23 mouse cellular contexts compared by ENCODE assay signal in genomic region chr4:75812266-75812665, GRCm38 (mm10).
DNase-seq lines count a peak whose midpoint lies in the region; ATAC-seq and TF ChIP-seq lines count a peak whose summit lies in the region.
"Had no signal": no experiment of that assay in that cellular context is flagged by ENCODE, and none has a peak within 500 bp of the region (broad histone marks: within the 10 kb centered on the region; RNA-seq: fewer than 3 reads in every experiment).

No protein-coding gene starts in this region.

- H3K9ac ChIP-seq in ES-Bruce4 (ENCODE audit: low read depth, poor library complexity, severe bottlenecking), result no peak overlapping the region
- no peak overlapping the region for H3K9ac ChIP-seq in ES-E14 (ENCODE audit: insufficient read depth, low read depth, low read length, poor library complexity, severe bottlenecking)
- H3K9ac ChIP-seq in hindbrain, embryonic 12.5 days, result no peak overlapping the region
- H3K9ac ChIP-seq: embryonic facial prominence, embryonic 12.5 days; forebrain, embryonic 13.5 days; forebrain, embryonic 15.5 days; forebrain, postnatal 0 days had no signal

- peak; percentile 47 for DNase-seq in ES-E14 (ENCODE audit: low read depth, low spot score)
- peak; percentile 38 for DNase-seq in WW6 (ENCODE audit: low read depth, low spot score)
- DNase-seq in heart, adult 8-10 months (ENCODE audit: low spot score), result no peak
- no peak for DNase-seq in heart, adult 11 months
- DNase-seq: adrenal gland, adult 8-10 months; adrenal gland, postnatal 14 days; adrenal gland, postnatal 36 days; B cell, adult 2 months; cerebellum, adult 11-12 months; cerebellum, adult 2 months; cerebellum, adult 9-10 months; cerebellum, postnatal 10 days; cerebellum, postnatal 25 days; forebrain, postnatal 0 days had no signal

- in situ Hi-C loops in ES-E14 (cut with MboI; ENCODE audit: low sequenced_read_pairs in 2 of 2, unreplicated experiment in 2 of 2), result no loop called here

- TF ChIP-seq CTCF in ES-Bruce4 (IDR thresholded peaks at IDR 0.05; ENCODE audit: low read depth, low read length), result no peak

- no peaks in the 10 kb centered on the region for H3K36me3 ChIP-seq in ES-Bruce4 (ENCODE audit: control insufficient read depth, insufficient read depth, low read length, poor library complexity, severe bottlenecking)
- H3K36me3 ChIP-seq in ES-E14 (ENCODE audit: control insufficient read depth, insufficient read depth, low read length, poor library complexity, severe bottlenecking), result no peaks in the 10 kb centered on the region
- H3K36me3 ChIP-seq in hindbrain, embryonic 12.5 days, result no peaks in the 10 kb centered on the region
- H3K36me3 ChIP-seq: embryonic facial prominence, embryonic 10.5 days; embryonic facial prominence, embryonic 12.5 days; forebrain, embryonic 15.5 days had no signal

- no peak for TF ChIP-seq POLR2A in ES-Bruce4 (IDR thresholded peaks at IDR 0.05; ENCODE audit: insufficient read depth, low read length)

- peak overlapping the region; percentile 72 for H3K27ac ChIP-seq in ES-Bruce4 (ENCODE audit: insufficient read depth, low read length)
- peak overlapping the region; percentile 80; the same call in 1 of the 2 replicates for H3K27ac ChIP-seq in ES-E14 (ENCODE audit: insufficient read depth, low read depth, low read length, poor library complexity, severe bottlenecking)
- H3K27ac ChIP-seq in hindbrain, embryonic 12.5 days, result no peak overlapping the region
- H3K27ac ChIP-seq: embryonic facial prominence, embryonic 10.5 days; embryonic facial prominence, embryonic 12.5 days; forebrain, embryonic 13.5 days; forebrain, embryonic 15.5 days had no signal

- no peaks in the 10 kb centered on the region for H3K27me3 ChIP-seq in ES-Bruce4 (ENCODE audit: control insufficient read depth, insufficient read depth, low read length, poor library complexity, severe bottlenecking)
- H3K27me3 ChIP-seq in hindbrain, embryonic 12.5 days, result no peaks in the 10 kb centered on the region
- H3K27me3 ChIP-seq: CH12.LX; embryonic facial prominence, embryonic 12.5 days; forebrain, embryonic 13.5 days; forebrain, embryonic 15.5 days had no signal

- no peak for ATAC-seq in hindbrain, embryonic 12.5 days (ENCODE audit: low FRiP score)
- ATAC-seq: activated CD4-positive, CD25-positive, alpha-beta regulatory T cell, adult 4 months; CD4-positive, CD25-positive, alpha-beta regulatory T cell, adult 4 months; forebrain, embryonic 13.5 days; forebrain, embryonic 15.5 days; forebrain, postnatal 0 days had no signal

- TF ChIP-seq EP300 in ES-Bruce4 (IDR thresholded peaks at IDR 0.05; ENCODE audit: insufficient read depth, low read depth, low read length), result peak; percentile 48; the same call in 1 of the 2 replicates

- H3K4me1 ChIP-seq in ES-Bruce4 (ENCODE audit: control insufficient read depth, insufficient read depth, low read length) (no peaks in the 10 kb centered on the region), ES-E14 (ENCODE audit: control insufficient read depth in 2 of 2, insufficient read depth in 2 of 2, low read length in 2 of 2, poor library complexity in 1 of 2) (peaks cover 0 to 3% of the 10 kb centered on the region in 2 experiments; a peak in 1 of 4 replicates)
- no peaks in the 10 kb centered on the region for H3K4me1 ChIP-seq in hindbrain, embryonic 12.5 days
- H3K4me1 ChIP-seq: embryonic facial prominence, embryonic 10.5 days; embryonic facial prominence, embryonic 12.5 days; forebrain, embryonic 13.5 days; forebrain, embryonic 15.5 days had no signal

- no peak overlapping the region for H3K4me2 ChIP-seq in hindbrain, embryonic 12.5 days (replicated peaks)
- H3K4me2 ChIP-seq: embryonic facial prominence, embryonic 12.5 days; forebrain, embryonic 13.5 days; forebrain, embryonic 15.5 days had no signal

- no peak overlapping the region for H3K4me3 ChIP-seq in ES-Bruce4 (ENCODE audit: low read depth, low read length)
- H3K4me3 ChIP-seq in ES-E14 (ENCODE audit: insufficient read depth in 1 of 2, low read depth in 1 of 2, low read length in 2 of 2, poor library complexity in 1 of 2, severe bottlenecking in 1 of 2), result no peak overlapping the region
- H3K4me3 ChIP-seq in hindbrain, embryonic 12.5 days, result no peak overlapping the region
- H3K4me3 ChIP-seq: embryonic facial prominence, embryonic 10.5 days; embryonic facial prominence, embryonic 12.5 days; forebrain, embryonic 13.5 days; forebrain, embryonic 15.5 days had no signal

- WGBS in hindbrain, embryonic 12.5 days, result 40% methylated on average over 2 of the region's 2 CpGs

- H3K9me3 ChIP-seq in ES-Bruce4 (replicated peaks; ENCODE audit: control insufficient read depth, insufficient read depth, low read length, poor library complexity, severe bottlenecking) (peaks cover 10% of the 10 kb centered on the region; the same call in 1 of the 2 replicates), ES-E14 (ENCODE audit: control insufficient read depth, insufficient read depth, low read depth, low read length) (no peaks in the 10 kb centered on the region)
- H3K9me3 ChIP-seq in hindbrain, embryonic 12.5 days (replicated peaks), result no peaks in the 10 kb centered on the region
- H3K9me3 ChIP-seq: embryonic facial prominence, embryonic 10.5 days; embryonic facial prominence, embryonic 12.5 days; forebrain, embryonic 13.5 days; forebrain, embryonic 15.5 days had no signal

TF ChIP-seq in ES-E14, 5 proteins besides CTCF, POLR2A, EP300 and RAD21:
- TF ChIP-seq HCFC1 (IDR thresholded peaks at IDR 0.05; ENCODE audit: borderline replicate concordance, insufficient read depth, low read length) (no peak), MAFK (IDR thresholded peaks at IDR 0.05; ENCODE audit: insufficient read depth, low read depth, low read length) (no peak)

Comparison
In these comparisons a context has a peak if more than half of its experiments do, and no peak if none do; other contexts are left out.
1. DNase-seq: peak in ES-E14 (single experiment) and WW6 (single experiment); none in heart, adult 8-10 months (single experiment) and heart, adult 11 months (single experiment).